Mouse (Mus musculus): ENCODE results near the gene Fbf1.

- TF ChIP-seq POLR2A (IDR thresholded peaks at IDR 0.05; ENCODE audit: insufficient read depth, low read length) (no peak), CTCF (IDR thresholded peaks at IDR 0.05; ENCODE audit: low read depth, low read length) (no peak)
Measured at GRCm38 (mm10) chr11:116163002-116163401, 5.0 kb downstream of the Fbf1 start.

All from ES-Bruce4 (cell line).